Mouse (Mus musculus) inflammation-experienced regulatory T-cells, adult 6 months (primary cell): ENCODE data around the gene Klhl26. TPM values are rescaled to one million over a fixed set of nuclear protein-coding genes. Genes with fewer than 3 reads are reported as not detected.

ENCODE experiments used
- ATAC-seq: one replicate; pipeline ENCODE4 v1.8.0; 2017
- polyA plus RNA-seq, 3 experiments: library from polyadenylated mRNA; unstranded; fragments of 100-300 nt; shearing (Covaris generic); gene quantifications; one replicate each; pipeline ENCODE4 v1.2.1; 2017

Klhl26 gene
- polyA plus RNA-seq, 3 experiments from 2014 or later = 6.5 to 10.4 (median 8.8) TPM

DNA sequence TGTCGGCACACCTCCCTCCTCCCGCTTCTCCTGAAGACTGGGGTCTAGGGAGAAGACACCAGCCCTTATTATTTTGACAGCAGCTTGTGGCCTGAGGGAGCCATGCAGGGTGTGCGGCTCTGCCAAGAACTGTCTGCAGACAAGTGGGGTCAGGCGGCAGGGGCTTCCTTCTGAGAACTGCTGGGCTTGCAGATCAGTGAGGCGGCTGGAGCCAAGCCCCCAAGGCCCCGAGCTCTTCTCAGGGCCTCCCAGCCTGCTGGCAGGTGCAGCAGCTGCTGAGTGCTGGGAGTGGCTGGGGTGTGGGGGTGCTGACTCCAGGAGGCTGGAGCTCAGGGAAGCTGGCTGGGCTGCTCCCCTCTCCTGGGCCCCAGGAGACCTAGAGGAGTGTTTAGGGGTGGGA, 68.5 kb downstream of the Klhl26 start:
- ATAC-seq = no peak

DNA sequence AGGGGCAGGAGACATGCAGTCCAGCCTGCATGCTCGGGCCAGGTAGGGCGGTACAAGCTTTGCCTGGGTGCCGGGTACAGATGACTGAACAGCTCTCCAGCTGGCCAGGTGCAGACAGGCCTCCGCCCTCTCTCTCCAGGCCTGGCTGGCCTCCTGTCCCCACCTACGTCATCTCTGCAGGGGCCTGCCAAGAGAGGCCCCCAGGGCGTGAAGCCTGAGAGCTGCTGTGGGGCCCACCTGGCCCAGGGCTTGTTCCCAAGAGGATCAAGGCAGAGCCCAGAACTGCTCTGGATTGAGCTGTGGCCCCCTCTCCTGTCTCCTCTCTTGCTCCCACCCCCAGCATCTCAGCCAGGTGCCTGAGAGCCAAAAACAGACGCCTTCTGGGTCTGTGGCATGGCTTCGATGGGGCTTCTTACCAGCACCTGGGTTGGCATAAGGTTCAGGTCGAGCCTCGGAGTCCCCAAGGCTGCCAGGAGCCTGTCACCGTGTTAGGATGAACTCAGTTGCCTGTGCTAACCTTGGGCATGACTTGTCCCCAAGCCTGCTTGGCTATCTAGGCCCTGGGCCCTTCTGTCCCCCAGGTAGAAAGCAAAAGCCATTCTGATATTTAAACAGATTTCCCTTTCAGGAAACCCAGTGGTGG, 70.2 kb downstream of the Klhl26 start:
- ATAC-seq = no peak

GRCm38 (mm10) chr8:70405189-70405588, 71.6 kb downstream of the Klhl26 start:
- no peak for ATAC-seq

- ATAC-seq = no peak
Observed at GRCm38 (mm10) chr8:70404212-70404611, 72.6 kb downstream of the Klhl26 start.

Other genes starting within 250 kb of the Klhl26 start
- gene Sugp2, start 242.7 kb downstream of the Klhl26 start, polyA plus RNA-seq = 10 to 100 TPM; 12.6 to 23.3 (median 20.8) TPM
- gene Armc6, start 242.5 kb downstream of the Klhl26 start, polyA plus RNA-seq = 1 to 10 TPM; 6.0 to 9.0 (median 6.4) TPM
- gene Homer3, start 194.1 kb downstream of the Klhl26 start, polyA plus RNA-seq = under 1 TPM in 2 of 3 experiments, not detected in 1; 0.39 to 0.81 TPM
- gene Ddx49, start 174.5 kb downstream of the Klhl26 start, polyA plus RNA-seq = 10 to 100 TPM; 46.0 to 58.6 (median 51.4) TPM
- 100 to 1,000 TPM; 303 to 304 (median 304) TPM for gene Cope, start 174.4 kb downstream of the Klhl26 start, polyA plus RNA-seq
- not detected for gene Cers1, start 161.2 kb downstream of the Klhl26 start, polyA plus RNA-seq
- under 1 TPM in 2 of 3 experiments, not detected in 1; 0.41 to 0.55 TPM for gene Gdf1, start 147.2 kb downstream of the Klhl26 start, polyA plus RNA-seq
- 10 to 100 TPM; 13.6 to 17.4 (median 14.2) TPM for gene Upf1, start 123.7 kb downstream of the Klhl26 start, polyA plus RNA-seq
- gene Comp, start 103.4 kb downstream of the Klhl26 start, polyA plus RNA-seq = under 1 TPM in 2 of 3 experiments, not detected in 1; 0.24 to 0.40 TPM
- 1 to 10 TPM; 5.0 to 8.7 (median 7.2) TPM for gene Crtc1, start 37.4 kb downstream of the Klhl26 start, polyA plus RNA-seq
- gene Tmem59l, start 10.4 kb upstream of the Klhl26 start, polyA plus RNA-seq = under 1 TPM in 1 of 3 experiments, not detected in 2; 0.47 TPM
- gene Crlf1, start 16.2 kb upstream of the Klhl26 start, polyA plus RNA-seq = not detected
- 10 to 100 TPM; 67.7 to 85.1 (median 84.4) TPM for gene Rex1bd, start 29.8 kb upstream of the Klhl26 start, polyA plus RNA-seq
- 1,000 to 10,000 TPM; 2,608 to 4,221 (median 3,776) TPM for gene Uba52, start 33.8 kb upstream of the Klhl26 start, polyA plus RNA-seq
- gene Fkbp8, start 50.8 kb upstream of the Klhl26 start, polyA plus RNA-seq = 100 to 1,000 TPM; 133 to 156 (median 138) TPM
- 100 to 1,000 TPM; 138 to 187 (median 180) TPM for gene Kxd1, start 51.0 kb upstream of the Klhl26 start, polyA plus RNA-seq
- 10 to 100 TPM; 30.5 to 37.0 (median 35.6) TPM for gene Ell, start 62.5 kb upstream of the Klhl26 start, polyA plus RNA-seq
- 10 to 100 TPM; 27.6 to 32.6 (median 31.7) TPM for gene Isyna1, start 117.4 kb upstream of the Klhl26 start, polyA plus RNA-seq
- gene Ssbp4, start 131.9 kb upstream of the Klhl26 start, polyA plus RNA-seq = 10 to 100 TPM in 2 of 3 experiments, 1 to 10 TPM in 1; 2.6 to 16.2 (median 14.7) TPM
- gene Lrrc25, start 139.2 kb upstream of the Klhl26 start, polyA plus RNA-seq = 1 to 10 TPM in 1 of 3 experiments, under 1 TPM in 2; 0.47 to 3.8 (median 0.71) TPM
- gene Gdf15, start 155.5 kb upstream of the Klhl26 start, polyA plus RNA-seq = not detected
- gene Pgpep1, start 183.4 kb upstream of the Klhl26 start, polyA plus RNA-seq = 1 to 10 TPM; 3.8 to 6.4 (median 4.8) TPM
- 100 to 1,000 TPM in 1 of 3 experiments, 10 to 100 TPM in 2; 79.0 to 128 (median 97.8) TPM for gene Lsm4, start 196.3 kb upstream of the Klhl26 start, polyA plus RNA-seq
- gene Jund, start 222.0 kb upstream of the Klhl26 start, polyA plus RNA-seq = 10 to 100 TPM; 13.9 to 23.2 (median 16.6) TPM
- not detected for gene Iqcn, start 226.5 kb upstream of the Klhl26 start, polyA plus RNA-seq
- gene Gm3336, start 241.6 kb upstream of the Klhl26 start, polyA plus RNA-seq = under 1 TPM in 1 of 3 experiments, not detected in 2; 0.55 TPM
- gene Pde4c, start 246.8 kb upstream of the Klhl26 start, polyA plus RNA-seq = under 1 TPM; 0.19 to 0.59 (median 0.25) TPM